Mouse (Mus musculus): ENCODE measurements at regions not wholly inside any gene's neighbourhood (a gene's known extent, or its start where the extent isn't known, plus 50 kb on each side); places are given as distances from the start of the nearest gene placed in this dataset.

DNA sequence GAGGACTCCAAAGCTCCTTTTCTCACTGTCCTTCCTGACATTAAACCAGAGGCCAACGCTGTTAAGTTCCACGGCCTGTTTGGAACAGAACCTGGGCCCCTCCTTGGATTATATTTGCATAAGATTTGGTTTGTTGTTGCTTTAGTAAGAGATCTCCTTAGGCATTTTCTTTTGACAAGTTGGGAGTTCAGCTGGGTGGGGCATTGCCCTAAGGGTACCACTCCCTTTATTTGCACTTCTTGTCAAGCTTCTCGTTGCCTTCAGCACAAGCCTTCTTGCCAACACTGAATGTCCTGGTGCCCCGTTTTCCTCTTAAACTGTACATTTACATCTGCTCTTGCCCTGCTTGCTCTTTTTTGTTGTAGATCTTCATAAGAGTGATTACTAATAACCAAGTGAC, 317.5 kb upstream of the Adamts9 start:
- no peak for DNase-seq (ENCODE audit: low spot score in 2 of 2)

DNA sequence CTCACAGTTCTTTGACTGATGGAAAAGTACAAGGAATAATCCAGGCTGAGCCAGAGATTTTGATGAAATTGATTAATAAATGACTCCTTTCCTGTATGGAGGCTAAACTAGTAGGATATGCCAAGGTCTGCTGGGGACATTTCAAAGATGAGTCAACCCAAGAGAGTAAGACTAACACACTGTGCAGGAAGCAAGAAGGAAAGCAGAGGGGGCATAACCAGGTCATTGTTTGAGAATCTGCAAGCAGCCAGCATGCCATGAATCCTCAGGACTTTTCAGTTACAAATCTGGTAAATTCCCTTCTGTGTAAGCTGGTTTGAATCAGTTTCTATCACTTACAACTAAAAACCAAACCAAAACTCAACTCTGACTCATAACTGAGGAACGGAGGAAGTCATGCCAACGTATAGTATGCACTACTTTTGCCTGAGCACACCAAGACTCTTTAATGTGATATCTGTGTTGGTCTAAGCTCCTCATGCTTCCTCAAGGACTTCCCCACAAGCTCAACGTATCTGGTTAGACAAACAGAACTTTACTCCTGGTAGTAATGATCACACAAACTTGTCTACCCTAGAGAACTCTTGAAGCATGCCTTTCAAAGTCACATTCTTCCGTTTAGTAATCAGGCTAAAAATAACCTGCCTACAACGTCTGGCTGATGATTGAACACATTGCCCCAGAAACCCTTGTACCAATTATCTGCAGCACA, 314.0 kb upstream of the Adamts9 start:
- no peak for DNase-seq (ENCODE audit: low spot score in 2 of 2)

DNA sequence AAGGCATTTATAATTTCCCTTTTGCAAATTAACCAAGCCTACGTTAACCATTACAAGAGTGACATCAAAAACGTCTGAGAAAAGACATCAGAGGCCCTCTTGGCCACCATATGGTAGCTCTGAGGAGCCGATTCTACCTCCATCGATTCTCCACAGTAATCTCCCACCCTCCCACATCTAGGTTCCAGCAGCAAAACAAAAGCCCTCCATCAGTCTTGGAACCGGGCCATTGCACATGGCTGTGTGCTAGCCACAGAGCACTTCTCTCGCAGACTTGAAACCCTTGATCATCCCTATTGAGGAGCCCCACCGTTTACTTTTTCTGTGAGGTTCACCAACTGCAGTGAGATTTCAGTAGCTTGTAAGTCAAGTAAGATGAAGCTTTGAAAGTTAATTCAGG, 310.5 kb upstream of the Adamts9 start:
- no peak for DNase-seq (ENCODE audit: low spot score in 2 of 2)

DNA sequence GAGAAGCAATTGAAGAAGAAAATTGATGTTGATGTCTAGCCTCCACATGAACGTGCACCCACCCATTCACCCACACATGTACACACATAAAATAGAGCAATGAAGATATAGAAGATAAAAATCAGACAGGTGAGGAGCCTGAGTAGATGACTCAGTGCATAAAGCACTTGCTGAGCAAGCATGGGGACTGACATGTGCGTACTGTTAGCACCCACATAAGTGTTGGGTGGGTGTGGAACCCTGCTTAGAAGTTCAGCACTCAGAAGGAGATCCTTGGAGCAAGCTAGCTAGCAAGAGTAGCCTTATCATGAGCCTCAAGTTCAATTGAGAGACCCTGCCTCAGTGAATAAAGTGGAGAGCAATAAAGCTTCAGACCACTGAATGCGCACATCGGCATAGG, 305.7 kb upstream of the Adamts9 start:
- DNase-seq (ENCODE audit: low spot score in 2 of 2), result no peak

DNA sequence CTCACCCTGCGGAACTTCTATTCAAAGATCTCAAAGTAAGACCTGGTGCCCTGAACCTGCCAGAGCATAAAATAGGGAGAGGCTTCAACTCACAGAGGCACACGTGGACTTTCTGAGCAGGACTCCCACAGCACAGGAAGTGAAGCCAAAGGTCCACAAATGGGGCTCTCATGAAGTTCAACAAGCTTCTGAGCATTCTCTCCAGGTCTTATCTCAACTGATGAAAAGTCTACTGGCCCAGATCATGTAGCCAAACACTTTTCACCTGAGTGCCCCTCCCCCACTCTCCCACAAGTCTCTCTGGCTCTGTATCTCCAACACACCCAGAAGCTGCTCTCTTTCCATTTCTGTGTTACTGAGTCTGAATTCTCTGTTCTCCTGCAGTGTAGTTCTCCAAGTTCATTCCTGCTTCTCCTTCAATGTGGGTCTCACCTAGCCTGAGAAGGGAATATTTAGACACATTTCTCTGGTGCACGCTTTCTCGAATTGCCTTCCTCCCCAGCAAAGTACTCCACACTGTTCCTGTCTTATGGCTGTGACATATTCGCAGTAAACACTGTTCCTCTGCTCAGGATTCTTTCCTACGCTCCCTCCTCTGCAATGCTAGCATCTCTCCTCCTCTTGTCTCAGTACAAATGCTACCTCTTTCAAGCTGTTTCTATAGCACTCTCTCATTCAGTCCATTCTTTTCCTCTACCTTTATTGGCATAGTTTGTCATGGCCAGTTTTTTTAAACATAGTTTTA, 303.4 kb upstream of the Adamts9 start:
- no peak for DNase-seq (ENCODE audit: low spot score in 2 of 2)

DNA sequence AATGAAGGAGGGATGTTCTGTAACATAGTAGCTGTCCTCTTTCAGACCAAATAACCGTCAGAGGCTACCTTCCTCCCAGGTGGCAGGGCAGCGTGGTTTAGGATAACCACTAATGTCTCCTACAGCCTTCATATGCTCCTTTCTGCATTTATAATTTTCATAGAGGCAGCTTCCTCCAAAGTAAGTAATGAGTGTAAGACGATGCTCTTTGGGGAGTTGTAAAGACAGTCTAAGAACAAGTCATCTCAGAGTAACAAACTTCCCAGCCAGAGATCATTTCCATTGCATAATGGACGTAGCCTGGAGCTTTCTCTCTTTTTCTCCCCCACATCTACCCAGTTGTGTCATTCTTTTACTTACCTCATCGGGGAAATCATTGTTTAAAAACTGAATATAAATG, 292.3 kb upstream of the Adamts9 start:
- DNase-seq (ENCODE audit: low spot score in 2 of 2), result no peak

DNA sequence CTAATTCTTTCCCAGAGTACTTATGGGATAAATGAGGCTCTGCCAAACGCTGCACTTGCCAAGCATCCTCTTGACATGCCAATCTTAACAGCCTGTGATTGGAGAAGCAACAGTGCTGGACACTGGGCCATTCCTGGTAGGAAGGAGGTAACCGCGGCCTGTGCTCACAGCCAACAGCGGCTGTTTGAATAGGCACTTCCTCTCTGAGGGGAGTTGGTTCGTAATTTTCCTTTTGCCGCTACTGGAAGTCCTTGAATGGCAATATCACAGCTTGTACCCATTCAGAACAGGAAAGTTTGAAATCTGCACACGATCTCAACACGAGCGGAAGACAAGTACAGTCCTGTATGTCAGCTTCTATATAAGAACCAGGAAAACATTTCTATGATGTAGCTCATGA, 289.3 kb upstream of the Adamts9 start:
- DNase-seq (ENCODE audit: low spot score in 2 of 2), result no peak

DNA sequence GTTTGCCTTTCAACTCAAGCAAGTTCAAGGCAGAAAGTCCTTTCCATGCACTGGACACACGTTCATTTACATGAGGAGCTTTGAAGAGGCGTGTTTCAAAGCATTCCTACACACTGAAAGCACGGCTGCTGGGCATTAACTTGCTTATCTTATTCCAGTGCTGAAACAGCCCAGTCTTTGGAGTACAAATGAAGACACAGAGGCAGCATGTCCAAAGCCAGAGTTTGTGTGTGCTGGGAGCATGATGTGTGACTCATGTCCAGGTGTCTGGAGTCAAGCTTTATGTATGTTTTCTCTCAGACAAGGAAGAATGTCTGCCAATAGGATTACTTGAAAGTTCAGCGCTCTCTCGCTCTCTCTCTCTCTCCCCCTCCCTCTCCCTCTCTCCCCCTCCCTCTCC, 287.2 kb upstream of the Adamts9 start:
- no peak for DNase-seq (ENCODE audit: low spot score in 2 of 2)

DNA sequence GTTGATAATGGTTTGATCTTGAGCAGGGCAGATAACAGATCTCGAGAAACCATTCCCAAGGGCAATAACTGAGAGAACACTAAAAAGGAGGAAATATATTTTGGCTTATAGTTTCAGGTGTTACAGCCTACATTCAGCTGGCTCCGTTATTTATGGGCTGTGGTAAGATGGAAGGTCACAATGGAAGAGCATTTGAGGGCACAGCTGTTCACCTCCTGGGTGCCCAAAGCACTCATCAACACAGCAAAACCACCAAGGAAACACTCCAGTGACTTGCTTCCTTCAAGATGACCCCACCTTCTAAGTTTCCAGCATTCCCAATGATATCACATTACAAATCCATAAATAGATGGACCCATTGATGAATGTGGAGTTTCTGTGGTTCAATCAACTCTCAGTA, 286.0 kb upstream of the Adamts9 start:
- no peak for DNase-seq (ENCODE audit: low spot score in 2 of 2)

DNA sequence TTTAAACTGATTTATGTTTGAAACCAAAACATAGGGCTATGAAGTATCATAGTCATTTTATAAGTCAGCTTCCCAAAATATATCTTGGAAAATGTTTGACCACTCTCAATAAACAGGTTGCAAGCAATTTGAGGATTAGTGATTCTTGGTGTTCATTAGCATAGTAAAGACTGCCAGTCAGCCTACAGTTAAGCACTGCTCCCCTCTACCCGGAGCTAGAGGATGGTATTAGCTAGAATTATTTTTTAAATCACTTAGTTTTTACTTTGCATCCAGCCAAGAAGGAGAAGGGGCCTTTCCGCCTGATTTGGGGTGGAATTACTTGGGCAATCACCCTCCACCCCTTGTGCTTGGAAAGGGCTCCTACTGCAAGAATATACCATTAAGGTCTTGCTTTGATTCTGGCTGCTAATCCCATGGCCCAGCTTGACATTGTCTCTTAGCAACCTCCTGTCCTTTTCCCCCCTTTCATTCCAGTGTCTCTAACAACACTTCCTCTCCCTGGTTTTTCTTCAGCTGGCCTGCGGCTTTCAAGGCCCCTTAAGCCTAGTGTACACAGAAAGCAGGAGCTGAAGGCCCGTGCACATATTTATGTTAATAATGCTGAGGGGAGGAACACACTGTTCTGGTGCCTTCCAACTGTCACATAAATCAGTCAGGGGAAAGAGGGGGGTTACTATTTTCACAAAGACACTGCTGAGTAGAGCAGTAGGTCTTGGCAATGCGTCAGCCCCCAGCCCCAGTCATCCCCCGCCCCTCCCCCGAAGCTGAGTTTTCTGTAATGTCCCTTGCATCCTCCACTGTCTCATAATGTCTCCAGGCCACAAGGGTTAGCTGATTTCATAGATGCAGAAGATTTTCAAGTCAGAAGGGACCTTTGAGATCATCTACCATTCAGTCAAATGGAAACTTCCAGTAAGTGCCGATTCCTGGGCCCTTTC, 280.6 kb upstream of the Adamts9 start:
- no peak for DNase-seq (ENCODE audit: low spot score in 2 of 2)

DNA sequence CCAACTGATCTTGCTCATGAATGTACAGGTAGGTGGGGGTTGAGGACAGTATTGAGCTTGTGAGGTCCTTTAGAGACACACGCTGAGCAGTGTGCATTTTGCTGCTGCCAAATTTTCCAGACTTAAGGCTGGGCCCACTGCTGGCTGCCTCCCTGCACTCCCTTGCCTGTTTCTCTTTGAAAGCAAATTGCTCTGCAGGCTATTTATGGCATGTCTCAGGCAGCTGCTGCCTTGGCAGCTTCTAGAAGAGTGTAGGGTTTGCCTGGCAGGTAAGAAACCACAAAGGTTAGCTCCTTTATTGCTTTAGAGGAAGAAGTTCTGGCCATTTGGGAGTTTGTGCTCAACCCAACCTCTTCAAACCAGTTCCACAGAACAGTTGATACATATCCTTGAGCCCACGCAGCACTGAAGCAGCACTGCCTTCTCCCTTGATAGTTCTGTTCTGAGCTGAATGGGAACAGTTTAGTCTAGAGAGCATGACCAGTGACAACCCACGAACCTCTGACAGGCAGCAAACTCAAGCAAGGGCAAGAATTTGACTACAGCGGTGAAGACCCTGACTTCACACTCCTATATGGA, 274.8 kb upstream of the Adamts9 start:
- peak; percentile 37 to 53 for DNase-seq (ENCODE audit: low spot score in 2 of 2)

DNA sequence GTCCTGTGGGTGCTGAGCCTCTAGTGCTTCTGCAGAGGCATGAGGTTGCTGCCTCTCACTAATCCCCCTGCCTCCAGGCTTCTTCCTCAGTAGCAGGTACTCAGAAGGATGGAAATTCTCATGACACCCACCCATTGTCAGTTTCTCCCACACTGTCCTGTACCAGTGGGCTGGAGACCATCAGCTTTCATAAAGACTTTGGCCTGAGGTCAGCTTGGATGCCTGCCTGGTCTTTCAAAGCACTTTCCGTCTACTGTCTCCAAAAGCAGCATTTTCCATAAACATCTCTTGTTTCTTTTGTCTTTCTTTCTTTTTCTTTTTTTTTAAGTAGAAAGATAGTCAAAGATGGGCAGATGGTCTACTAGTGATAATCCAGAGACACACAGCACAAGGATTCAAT, 257.6 kb upstream of the Adamts9 start:
- no peak for DNase-seq (ENCODE audit: low spot score in 2 of 2)

DNA sequence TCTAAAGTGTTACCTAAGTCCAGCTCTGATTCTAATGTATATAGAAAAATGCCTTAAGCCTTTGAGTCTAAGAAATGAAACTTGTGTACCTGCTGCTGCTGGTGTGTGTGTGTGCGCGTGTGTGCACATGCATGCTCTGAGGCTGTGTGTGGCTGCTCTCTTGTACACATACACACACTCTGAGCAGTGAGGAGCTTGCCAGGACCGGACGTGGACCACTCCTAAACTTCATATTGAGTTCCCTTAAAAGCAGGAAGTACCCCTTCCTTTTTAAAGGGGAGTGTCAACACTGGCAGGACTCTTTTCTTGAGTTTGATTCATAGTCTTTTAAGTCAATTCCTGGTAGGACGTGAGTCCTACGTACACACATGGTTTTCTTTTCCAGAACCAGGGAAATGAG, 251.4 kb upstream of the Adamts9 start:
- no peak for DNase-seq (ENCODE audit: low spot score in 2 of 2)

DNA sequence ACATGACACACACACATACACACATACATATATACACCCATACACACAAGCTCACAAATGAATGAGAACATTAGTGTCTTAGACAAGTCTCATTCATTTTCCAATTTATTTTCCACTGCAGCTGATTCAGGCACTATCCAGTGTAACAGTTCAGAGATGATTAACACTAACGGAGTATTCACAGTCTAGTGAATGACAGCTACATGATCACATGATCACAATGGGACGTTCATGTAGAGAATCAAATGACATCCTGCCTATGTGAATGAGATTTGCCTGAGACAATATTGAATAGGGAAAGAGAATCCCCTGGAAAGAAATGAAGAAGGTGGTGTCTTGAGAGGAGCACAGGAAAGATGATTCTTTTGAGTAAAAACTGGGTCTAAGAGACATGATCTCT, 249.7 kb upstream of the Adamts9 start:
- no peak for DNase-seq (ENCODE audit: low spot score in 2 of 2)

DNA sequence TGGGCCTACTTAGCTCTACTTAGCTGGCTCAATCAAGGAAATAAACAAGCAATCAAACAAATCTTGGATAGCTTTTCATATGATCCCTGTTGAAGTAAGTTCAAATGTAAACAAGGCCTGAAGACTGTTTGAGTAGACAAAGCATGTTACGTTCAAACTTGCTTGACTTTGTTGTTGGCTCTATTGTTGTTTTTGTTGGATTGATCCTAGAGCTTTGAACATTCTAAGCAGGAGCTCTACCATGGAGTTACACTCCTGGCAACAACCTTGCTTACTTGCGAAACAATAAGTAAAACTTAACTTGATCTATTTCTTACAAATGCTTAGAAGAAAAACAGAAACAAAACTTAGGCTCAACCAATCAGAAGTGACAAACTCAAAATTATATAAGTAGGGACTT, 247.7 kb upstream of the Adamts9 start:
- no peak for DNase-seq (ENCODE audit: low spot score in 2 of 2)

DNA sequence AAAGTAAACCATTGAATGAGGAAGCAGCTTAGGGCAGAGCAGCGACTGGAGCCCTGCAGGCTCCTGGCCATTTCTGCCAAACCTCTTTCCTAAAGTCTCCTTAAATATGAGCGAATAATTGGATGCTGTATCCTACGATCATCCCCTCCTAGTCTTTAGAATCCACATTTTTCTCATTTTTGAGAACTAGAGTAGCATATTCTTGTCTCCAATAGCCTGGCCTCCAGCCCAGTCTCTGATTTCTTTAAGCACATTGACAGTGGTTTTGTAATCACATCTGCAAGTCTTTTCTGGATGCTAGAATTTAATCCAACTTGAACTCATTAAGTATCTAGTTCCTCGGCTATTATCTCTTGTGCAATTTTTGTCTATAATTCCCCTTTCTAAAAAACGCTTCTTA, 225.2 kb upstream of the Adamts9 start:
- DNase-seq (ENCODE audit: low spot score in 2 of 2), result peak in 1 of 2 experiments; percentile 14

DNA sequence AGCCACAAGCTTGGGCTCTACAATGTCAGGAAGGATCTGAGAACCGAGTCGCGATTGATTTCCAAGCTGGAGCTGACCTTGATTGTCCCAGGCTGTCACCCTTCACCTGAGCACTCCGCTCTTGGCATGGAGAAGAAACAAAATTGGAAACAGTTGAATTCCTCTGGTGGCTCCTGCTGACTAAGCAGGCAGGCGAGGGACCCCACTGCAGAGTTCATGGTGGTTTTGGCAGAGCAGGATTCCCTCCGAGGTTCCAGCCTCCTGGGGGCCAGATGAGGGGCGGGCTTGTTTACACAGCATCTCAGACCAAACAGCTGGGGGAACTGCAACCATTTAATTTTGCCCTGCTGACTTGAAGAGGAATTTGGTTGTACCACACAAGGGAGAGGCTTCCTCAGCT, 224.0 kb upstream of the Adamts9 start:
- no peak for DNase-seq (ENCODE audit: low spot score in 2 of 2)

DNA sequence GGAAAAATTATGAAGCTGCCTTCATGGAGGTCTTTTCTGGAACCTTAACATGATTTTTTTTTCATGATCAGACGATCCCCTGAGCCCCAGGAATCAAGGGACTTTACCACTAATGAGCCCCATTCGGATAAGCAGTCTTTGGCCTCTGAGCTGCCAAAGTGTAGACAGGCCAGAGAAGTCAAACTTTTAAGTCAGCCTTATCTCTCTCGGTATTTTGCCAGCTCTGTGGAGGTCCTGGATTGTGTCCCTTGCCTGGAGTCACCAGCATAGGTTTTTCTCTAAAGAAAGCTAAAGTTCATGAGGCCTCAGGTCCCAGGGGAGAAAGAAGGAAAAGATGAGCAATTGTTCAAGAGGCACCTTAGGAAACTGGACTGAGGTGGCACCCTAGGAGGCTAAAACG, 222.7 kb upstream of the Adamts9 start:
- no peak for DNase-seq (ENCODE audit: low spot score in 2 of 2)

DNA sequence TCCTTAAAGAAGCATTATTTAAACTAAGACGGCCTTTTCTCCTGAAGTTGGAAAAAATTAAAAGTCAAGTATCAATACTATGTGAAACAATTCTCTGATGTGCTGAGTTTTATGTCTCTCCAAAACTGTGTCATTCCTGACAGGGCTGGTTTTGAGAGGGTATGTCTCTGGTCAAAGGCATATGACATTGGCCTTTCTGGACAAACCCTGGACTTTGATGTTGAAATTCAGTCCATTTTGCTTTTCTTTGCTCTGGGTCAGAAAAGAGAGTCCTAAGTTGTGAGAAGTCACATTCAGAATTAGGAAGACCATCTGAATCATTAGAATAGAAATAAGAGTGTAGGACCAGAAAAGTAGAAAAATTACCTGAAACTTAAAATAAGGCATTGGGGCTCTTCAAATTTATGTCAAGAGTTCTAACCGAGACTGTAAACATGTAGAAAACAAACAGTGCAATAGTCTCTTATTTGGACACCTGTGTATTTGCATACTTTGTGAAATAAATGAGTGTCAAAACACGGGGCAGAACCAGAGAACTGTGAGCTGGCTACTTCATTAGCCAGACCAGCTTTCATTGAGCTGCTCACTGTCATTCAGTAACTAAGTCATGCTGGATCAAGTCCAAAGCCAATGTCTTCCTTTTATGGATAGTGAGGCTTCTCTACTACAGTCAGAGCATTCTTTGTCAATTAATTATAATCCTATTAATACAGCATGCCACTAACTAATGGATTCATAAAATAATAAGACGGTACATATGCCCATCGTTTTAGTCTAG, 209.3 kb upstream of the Adamts9 start:
- no peak for DNase-seq (ENCODE audit: low spot score in 2 of 2)

DNA sequence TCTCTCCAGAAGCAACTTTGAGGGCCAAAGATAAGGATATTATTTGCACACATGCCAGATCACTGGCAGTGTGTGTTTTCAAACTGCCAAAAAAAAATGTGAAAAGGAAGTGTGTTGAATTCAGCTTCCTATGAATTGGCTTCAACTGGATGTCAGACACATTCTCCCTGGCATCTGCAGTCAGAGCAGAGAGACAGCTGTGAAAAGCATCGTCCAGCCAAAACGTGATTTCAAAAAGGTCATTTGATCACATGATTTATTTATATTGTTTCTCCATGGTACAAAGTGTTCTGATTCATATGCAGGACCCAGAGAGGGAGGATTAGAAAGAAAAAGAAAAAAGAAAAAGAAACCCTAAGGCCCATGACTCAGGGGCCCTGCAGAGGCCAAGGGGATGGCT, 207.2 kb upstream of the Adamts9 start:
- no peak for DNase-seq (ENCODE audit: low spot score in 2 of 2)

DNA sequence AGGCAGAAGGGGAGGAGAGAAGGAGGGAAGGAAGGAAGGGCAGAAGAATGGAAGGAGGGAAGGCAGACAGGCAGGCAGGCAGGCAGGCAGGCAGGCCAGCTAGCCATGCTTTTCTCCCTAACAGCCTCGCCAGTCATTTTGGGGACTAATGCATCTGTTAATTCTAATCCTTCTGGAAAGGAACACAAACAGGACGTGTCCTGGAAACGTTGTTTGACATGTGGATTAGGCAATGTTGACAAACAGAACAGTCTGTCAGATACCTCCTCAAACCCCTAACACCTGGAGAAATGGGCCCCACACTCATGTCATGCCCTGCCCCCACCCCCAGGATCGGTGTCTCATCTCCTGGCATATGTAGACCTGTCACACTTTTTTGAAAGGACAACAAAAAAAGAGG, 206.7 kb upstream of the Adamts9 start:
- no peak for DNase-seq (ENCODE audit: low spot score in 2 of 2)
